Mouse (Mus musculus): Measurements from ENCODE around the gene Sppl3. TPM values are rescaled to one million over a fixed set of nuclear protein-coding genes. Genes with fewer than 3 reads are reported as not detected.
A peak's percentile ranks its signal among the peaks of the same experiment; 100 is the strongest.

The Sppl3 gene
- 10 to 100 TPM; 84.7 to 85.9 TPM for total RNA-seq (2021)

DNA sequence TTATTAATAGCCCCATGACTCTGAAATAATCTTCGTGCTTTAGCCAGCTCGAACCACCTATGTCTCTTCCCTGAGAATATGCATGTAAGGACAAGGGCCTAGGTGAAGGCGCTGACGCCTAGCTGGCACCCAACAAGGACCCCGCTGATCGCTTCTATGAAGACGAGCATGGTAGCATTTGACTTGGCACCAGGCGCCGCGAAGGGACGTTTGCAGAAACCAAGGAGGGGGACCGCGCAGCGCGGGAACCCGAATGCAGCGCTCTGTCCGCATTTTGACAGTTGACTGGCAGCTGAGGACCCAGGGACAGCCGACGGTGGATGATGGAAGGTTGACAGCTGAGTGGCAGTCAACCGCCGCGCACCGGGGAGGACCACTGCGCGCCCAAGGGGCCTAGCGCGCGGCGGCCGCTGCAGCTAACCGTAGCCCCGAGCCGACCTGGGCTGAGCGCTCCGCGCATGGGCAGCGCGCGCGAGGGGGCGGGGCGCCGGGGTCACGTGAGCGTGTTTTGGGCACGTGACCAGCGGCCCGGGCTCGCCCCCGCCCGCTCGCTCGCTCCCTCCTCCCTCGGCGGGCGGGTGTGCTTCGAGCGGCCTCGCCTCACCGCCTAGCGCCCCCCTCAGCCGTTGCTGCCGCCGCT lies at the start of gene Sppl3:
Gene Sppl3 (plus strand): TSS at position 561 of the 640 bp plus-strand sequence.
- DNase-seq (ENCODE audit: extremely low spot score in 1 of 2, low spot score in 1 of 2): peak; percentile 94 to 95

DNA sequence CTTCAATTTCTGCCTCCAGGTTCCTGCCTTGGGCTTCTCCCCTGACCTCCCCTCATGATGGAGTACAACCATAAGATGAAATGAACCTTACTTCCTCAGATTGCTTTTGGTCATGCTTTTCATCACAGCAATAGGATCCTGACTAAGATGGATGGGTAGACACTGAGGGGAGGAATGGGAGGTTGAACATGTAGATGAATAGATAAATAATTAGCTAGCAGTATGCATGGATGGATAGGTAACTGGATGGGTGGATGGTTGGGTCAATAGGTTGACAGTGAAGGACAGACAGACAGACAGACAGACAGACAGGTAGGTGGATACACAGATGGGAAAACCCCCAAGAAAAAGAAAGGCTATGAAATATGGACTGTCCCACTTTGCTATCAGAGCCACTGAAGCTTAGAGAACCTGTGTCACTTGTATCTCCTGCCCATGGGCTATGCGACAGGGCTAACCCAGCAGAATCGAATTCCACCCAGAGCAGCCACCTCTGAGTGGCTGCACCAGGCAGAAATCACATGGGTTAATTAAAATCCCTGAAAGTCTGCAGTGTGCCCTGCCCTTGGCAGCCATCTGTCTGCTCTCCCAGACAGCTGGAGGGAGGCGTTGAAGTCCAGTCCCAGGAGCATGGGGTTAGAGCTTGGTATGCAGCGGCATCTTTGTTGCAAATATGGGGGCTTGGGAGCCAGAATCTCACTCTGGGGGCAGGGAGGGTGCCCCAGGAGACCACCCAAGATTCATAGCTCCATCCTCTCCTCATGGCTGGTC lies 49.2 kb upstream of the Sppl3 start:
- no peak for DNase-seq (ENCODE audit: extremely low spot score in 1 of 2, low spot score in 1 of 2)

DNA sequence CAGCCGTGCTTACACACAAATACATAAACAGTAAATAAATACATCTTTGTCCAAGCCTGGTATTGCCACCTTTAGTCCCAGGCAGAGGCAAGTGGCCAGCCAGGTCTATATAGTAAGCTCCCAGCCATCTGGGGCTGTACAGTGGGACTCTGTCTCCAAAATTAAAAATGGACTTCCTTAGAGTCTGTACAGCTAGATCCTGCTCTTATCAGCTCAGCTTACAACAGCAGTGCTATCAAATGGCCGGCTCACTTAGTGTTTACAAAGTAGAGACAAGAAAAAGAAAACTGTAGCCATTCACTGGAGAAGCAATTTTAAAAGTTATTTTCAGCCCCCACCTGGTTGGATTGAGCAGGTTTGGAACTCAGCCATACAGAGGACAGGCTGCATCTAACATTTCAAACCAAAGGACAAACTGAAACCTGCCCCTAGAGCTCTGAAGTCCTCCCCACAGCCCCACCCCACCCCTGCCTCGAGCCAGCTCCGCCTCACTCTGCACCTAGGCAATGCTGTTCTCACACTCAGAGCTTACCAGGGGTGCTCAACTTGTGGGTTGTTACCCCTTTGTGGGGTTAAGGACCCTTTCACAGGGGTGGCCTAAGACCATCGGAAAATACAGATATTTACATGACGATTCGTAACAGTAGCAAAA lies 46.5 kb upstream of the Sppl3 start:
- DNase-seq (ENCODE audit: extremely low spot score in 1 of 2, low spot score in 1 of 2): no peak

DNA sequence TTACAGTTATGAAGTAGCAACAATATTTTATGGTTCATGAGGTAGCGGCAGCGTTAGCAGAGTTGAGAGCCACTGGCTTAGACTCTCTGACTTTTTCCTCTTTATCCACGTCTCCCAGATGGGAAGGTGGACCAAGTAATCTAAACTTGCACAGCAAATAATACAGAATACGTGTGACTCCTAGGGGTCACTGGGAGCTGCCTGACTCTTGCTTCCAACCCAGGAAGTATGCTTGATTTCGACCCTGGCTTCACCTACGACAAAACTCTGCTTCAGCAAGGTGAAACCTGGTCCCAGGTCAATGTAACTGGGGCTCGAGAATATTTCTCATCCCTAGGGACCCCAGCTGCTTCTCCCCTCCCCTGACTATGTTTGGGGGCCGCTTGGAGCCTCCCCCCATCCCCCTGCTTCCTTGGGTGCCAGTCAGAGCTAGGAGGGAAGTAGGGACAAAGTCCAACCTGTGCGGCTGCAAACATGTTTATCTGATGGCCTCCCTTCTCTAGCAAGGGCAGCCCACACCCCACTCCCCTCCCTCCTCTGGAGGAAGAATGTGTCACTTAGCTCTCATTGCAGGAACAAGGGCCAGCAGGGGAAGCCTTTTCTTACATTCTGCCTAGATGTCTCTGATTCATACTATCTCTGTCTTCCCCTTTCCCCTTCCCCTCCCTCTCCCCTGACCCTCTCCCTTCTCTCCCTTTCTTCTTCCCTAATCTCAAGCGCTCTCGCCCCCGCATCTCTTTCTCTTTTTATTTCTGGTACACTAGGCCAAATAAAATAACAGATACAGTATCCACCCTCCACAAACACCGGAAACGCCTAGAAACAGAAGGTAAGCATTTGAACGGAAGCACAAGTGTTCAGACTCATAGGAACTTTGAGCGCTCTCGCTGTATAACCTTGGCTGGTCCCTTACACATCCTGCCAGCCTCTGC lies 45.7 kb upstream of the Sppl3 start:
- DNase-seq (ENCODE audit: extremely low spot score in 1 of 2, low spot score in 1 of 2): no peak

DNA sequence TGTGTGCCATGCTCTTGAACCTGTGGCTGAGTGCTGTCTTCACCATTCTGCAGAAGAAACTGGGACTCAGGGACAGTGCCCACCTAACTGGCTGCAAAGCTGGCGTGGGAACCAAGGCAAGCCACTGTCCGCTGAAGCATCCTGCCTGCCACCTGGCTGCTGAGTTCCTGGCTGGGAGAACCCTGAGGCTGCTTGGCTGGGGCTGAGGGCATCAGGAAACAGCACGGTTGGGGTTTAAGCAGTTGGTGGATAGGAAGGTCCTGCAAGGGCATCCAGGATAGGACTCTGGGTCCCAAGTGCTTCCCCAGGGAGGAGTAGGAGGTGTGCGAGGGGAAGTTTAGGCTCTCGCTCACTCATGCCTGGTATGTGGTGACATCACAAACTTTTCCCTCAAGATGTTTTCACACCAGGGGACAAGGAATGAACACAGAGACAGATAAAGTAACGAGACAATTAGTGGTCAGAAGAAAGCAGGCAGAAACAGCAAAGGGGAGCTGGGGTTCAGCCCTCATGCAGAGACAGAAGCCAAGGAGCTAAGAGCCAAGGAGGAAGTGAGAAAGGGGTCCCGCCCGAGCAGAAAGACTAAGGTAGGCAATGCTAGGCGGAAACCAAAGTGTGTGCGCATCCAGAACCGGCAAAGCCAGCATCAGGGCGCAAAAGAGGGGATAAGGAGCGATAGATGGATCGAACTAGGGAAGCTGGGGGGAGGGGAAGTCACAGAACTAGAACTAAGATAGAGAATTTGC lies 43.2 kb upstream of the Sppl3 start:
- no peak for DNase-seq (ENCODE audit: extremely low spot score in 1 of 2, low spot score in 1 of 2)

DNA sequence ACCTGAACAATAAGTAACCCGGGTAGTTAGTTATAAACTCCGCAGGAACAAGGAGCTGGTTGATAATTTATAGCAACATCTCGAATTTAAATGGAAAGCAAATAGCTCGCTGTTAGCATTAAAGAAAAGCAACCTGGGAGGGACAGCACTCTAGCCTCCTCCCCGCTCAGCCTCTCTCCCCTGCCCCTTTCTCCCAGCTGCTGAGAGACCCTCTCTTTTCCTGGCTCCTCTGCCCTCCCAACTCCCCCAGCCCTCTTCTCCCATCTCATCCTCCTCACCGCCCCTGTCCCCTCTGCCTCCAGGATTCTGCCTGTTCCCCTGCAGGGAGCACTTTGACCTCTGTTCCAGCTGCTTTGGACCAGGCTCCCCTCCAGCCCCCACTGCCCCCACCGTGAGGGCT lies 42.3 kb upstream of the Sppl3 start:
- no peak for DNase-seq (ENCODE audit: extremely low spot score in 1 of 2, low spot score in 1 of 2)

DNA sequence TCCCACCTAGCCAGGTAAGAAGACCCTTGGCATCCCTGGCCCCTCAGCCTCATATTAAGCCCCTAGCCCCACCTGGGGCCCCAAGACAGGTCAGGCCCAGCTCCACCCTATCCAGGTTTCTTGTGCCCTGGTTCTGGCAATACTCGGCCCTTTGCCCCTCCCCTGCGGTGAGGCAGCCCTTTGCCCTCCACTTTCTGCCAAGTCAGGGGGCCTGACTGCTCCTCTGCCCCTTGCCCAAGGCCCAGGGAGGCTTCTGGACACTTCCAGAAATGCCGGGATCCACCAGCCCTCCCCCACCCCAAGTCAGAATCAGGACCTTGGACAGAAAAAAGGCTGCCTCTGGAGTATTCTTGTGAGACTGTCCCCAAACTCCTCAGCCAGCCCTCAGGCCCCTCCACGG lies 41.9 kb upstream of the Sppl3 start:
- DNase-seq (ENCODE audit: extremely low spot score in 1 of 2, low spot score in 1 of 2): no peak

DNA sequence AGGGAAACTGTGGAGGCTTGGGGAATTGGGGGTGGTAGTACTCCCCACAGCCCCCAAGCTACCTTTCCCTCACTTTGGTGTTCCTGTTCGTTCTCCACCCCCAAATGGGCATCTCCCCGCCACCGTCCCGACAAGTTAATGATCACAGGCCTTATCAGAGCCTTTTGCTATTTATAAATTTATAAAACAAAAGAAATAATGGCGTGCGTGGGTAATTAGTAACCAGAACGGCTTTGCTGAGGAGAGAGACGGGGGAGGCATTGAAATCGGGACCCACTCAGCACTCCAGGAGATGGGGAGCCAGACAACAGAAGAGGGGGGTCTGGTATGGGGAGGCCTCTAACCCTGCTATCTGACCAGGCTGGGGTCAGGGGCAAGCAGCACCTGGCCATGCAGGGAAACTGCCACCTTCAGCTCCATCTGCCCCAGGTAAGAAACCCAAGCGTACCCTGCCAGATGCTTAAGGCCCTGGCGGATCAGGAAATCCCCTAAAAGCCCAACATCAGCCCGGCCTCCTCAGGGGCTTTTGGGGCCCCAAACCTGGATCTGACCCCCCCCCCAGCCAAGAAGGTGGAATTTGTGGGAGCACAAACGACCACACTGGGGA lies 41.2 kb upstream of the Sppl3 start:
- no peak for DNase-seq (ENCODE audit: extremely low spot score in 1 of 2, low spot score in 1 of 2)

DNA sequence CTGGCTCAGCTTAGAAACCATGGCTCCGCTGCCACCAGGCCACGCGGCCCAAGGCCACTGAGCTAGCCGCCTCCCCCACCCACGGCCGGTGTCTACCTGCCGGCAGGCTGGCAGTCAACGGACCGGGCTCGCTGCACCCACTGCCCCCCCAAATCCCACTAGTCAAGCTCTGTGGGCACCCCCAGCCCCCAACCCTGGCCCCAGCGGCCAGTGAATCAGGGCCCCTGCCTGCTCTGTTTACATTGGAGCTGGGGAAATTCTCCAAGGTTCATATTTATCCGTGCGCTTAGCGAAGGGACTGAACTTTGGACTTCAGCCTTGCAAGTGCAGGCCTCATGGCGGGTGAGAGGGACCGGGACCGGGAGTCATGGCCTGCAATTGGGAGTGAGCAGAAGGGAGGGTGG lies 40.1 kb upstream of the Sppl3 start, which contains the start of gene Hnf1a:
Gene Hnf1a (minus strand): TSS at position 271 of the 404 bp plus-strand sequence.
- no peak for DNase-seq (ENCODE audit: extremely low spot score in 1 of 2, low spot score in 1 of 2)

DNA sequence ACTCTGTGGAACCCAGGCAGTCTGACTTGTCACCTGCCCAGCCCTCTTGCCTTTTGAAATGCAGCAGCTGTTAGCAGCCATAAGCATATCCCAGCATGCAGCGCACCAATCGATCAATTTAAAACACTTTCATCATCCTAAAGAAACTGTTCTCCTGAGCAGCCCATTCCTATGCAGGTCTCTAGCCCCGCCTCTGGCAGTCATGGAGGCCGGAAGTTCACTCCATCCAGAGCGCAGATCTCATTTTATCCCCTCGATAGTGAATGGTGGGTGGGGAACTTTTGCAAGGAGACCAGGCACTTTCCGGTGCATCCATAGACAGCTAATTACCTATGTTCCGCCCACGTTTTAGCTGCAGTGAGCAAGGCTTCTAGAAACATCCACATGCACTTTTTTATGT lies 38.7 kb upstream of the Sppl3 start:
- no peak for DNase-seq (ENCODE audit: extremely low spot score in 1 of 2, low spot score in 1 of 2)

DNA sequence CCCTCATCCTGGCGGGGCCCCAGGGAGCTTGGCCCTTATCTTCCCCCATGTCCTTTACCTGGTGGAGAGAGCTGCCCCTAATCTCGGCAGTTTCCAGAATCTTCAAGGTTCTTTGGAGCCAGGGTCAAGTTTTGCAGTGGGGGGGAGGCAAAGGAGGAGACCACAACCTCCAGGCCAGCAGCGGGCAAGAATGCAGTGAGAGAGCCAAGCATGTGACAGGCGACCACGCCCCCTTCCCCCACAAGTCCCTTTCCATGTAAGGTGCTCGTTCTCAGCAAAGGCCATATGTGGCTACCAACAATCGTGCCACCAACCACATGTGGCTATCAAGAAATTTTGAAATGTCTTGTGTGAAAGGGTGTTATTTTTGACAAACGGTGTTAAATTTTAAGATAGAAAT lies 37.8 kb upstream of the Sppl3 start:
- DNase-seq (ENCODE audit: extremely low spot score in 1 of 2, low spot score in 1 of 2): no peak

DNA sequence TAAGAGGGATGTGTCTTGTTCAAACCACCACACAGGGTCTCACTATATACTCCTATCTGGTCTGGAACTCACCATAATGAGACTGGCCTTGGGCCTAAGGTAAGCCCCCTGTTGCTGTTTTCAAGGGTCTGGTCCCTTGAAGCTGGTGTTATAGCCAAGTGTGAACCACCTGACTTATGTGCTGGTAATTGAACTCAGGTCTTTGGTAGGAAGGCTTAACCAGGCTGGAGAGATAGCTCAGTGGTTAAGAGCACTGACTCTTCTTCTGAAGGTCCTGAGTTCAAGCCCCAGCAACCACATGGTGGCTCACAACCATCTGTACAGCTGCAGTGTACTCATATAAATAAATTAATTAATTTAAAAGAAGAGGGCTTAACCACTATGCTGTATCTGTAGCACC lies 34.0 kb upstream of the Sppl3 start:
- DNase-seq (ENCODE audit: extremely low spot score in 1 of 2, low spot score in 1 of 2): no peak

DNA sequence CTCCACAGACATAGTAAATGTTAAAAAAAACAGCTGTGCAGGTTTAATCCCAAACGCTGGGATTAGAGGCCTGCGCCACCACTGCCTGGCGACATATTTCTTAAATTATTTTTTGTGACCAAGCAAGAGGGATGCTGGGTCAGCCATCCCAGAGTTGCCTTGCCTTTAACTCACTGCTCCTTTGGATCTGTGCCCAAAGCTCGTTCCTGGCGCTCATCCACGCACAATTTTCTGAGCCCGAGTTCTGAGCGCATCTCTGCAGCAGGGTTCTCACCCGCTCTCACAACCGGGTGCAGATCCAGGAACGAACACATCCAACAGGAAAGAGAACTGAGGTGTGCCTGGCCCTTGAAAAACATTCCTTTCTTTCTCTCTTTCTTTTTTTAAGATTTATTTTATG lies 32.5 kb upstream of the Sppl3 start:
- peak in 1 of 2 experiments; percentile 8 for DNase-seq (ENCODE audit: extremely low spot score in 1 of 2, low spot score in 1 of 2)

DNA sequence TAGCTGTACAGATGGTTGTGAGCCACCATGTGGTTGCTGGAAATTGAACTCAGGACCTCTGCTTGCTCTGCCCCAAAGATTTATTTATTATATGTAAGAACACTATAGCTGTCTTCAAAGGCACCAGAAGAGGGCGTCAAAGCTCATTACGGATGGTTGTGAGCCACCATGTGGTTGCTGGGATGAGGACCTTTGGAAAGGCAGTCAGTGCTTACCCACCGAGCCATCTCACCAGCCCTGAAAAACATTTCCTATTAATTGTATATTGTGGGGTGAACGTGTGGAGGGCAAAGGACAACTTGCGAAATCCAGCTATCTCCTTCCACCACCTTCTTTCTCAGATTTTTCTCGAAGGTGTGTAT lies 32.1 kb upstream of the Sppl3 start:
- peak in 1 of 2 experiments; percentile 7 for DNase-seq (ENCODE audit: extremely low spot score in 1 of 2, low spot score in 1 of 2)

DNA sequence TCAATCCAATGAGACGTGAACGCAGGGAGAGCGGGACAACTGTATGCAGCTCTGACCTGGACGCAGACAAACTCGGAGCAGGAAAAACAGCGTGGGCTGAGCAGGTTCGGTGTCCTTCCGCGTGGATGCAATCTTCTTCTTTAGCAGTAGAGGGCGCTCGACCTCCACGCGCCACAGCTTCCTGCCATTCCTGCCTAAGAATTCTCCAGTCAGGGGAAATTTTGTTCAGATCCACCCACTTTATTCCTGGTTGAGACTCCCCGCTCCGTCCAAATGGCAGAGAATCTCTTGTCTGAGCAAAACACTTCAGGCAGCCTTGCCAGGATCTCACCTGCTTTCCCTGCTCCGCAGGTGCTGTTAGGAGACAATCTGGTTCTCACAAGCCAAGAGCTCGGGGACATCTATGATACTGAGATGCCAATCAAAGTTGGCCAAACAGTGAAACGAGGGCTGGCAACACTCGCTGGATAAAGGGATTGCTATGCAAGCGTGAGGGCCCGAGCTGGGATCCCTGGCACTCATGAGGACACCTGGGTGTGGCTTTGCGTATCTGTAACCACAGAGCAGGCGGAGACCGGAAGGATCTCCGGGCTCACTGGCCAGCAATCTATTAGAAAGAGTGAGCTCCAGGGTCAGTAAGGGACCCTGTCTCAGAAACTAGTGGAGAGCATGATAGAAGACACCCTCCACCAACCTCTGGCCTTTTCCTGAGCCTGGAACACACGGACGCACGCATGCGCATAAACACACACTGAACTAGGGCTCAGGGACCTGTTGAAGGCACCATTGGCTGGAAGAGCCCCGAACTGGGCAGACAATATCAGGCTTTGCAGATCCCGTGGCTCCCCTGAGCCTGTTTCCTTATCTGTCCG lies 31.5 kb upstream of the Sppl3 start:
- peak; percentile 66 to 67 for DNase-seq (ENCODE audit: extremely low spot score in 1 of 2, low spot score in 1 of 2)

DNA sequence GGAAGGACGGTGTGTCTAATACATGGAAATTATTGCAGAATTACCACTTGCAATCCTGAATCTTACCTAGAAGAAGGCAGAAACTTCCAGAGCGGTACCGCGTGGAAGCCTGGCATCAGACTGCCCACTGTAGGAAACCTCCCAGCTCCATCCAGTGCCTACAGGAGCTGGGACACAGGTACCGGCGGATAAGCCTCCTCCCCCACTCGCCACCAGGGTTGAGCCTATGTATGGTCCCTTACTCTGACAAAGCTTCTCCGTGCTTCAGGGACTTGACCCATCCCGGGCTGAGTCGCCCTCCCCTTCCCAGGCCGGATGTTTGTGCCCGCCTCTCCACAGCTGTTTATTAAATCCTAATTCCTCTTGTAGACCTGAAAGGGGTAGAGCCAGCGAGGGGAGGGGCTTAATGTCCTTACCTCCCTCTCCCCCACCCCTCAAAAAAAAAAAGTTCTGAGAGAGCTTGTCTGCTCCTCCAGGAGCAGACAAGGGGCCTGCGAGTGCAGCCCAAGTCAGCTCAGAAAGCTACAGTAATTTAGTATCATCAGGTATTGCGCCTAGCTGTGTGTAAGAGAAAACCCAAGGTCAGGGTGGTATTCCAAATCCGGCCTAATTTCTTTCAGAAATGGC lies 30.7 kb upstream of the Sppl3 start:
- no peak for DNase-seq (ENCODE audit: extremely low spot score in 1 of 2, low spot score in 1 of 2)

DNA sequence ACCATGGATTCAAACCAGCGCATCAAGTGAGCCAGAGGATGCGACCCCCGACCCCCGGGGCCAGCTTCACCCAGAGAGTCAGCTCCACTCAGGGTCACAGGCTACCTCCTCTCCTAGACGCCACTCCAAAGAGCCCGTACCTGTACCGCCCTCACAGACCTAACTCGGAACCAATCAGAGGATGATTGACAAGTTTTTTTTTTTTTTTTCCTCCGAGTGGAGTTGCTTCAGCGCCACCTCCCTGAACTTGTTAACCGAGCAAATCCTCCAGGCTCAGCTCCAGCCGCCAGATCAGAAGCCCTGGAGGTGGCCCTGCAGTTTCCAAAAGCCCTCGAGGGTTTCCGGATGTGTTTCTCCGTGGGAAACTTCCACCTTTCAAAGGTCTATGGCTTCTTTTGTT lies 28.9 kb upstream of the Sppl3 start:
- no peak for DNase-seq (ENCODE audit: extremely low spot score in 1 of 2, low spot score in 1 of 2)

DNA sequence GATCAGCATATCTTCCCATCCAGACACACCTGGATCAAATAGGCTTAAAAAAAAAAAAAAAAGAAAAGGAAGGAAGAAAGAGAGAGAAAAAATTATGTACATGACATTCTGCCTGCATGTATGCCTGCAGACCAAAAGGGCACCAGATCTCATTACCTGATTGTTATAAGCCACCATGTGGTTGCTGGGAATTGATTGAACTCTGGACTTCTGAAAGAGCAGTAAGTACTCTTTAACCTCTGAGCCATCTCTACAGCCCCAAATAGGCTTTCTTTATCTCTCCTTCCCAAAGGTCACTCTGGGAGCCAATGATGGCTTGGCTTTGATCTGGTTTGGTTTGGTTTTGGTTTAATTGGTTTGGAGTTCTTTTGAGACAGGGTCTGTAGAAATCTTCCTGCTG lies 25.9 kb upstream of the Sppl3 start:
- no peak for DNase-seq (ENCODE audit: extremely low spot score in 1 of 2, low spot score in 1 of 2)
